Mouse (Mus musculus) embryonic facial prominence, embryonic 10.5 days (tissue): Measurements from ENCODE around the gene Kcnh7. TPM values are rescaled to one million over a fixed set of nuclear protein-coding genes. Genes with fewer than 3 reads are reported as not detected.

ENCODE experiments used
- DNase-seq: peaks from one replicate; pipeline ENCODE4 v3.0.0-alpha.2; 2017; ENCODE audit warnings: low spot score
- H3K27ac ChIP-seq: fragments of 300-500 bp; sonication (generic); replicated peaks from 2 replicates; pipeline ENCODE4 v1.5.1; 2016; ENCODE audit warnings: mild to moderate bottlenecking
- H3K27me3 ChIP-seq: fragments of 300-500 bp; sonication (generic); replicated peaks from 2 replicates; pipeline ENCODE4 v1.6.1; 2016; ENCODE audit warnings: low read depth, mild to moderate bottlenecking; ENCODE audit not compliant: poor library complexity, severe bottlenecking
- H3K36me3 ChIP-seq: fragments of 300-500 bp; sonication (generic); replicated peaks from 2 replicates; pipeline ENCODE4 v1.6.1; 2016; ENCODE audit warnings: mild to moderate bottlenecking, moderate library complexity
- H3K4me1 ChIP-seq: fragments of 300-500 bp; sonication (generic); 2 replicates; pipeline ENCODE4 v1.6.1; 2016
- H3K4me3 ChIP-seq: fragments of 300-500 bp; sonication (generic); 2 replicates; pipeline ENCODE4 v1.5.1; 2016; ENCODE audit warnings: mild to moderate bottlenecking, moderate library complexity
- H3K9me3 ChIP-seq: fragments of 300-500 bp; sonication (generic); 2 replicates; pipeline ENCODE4 v1.6.1; 2016; ENCODE audit warnings: mild to moderate bottlenecking
- whole genome bisulfite sequencing: fragments of 180-500 bp; shearing (Covaris S2); methylation state at CpG from one replicate; pipeline ENCODE4 v1.1.7; 2016; 5-methylcytosine and 5-hydroxymethylcytosine counted together
- polyA plus RNA-seq: library from polyadenylated mRNA; unstranded; fragments of >200 nt; fragmentation: Nextera tagmentation; extraction: Ambion mirVana; gene quantifications from 2 replicates; pipeline ENCODE4 v1.2.1, GENCODE M21; 2016

Gene Kcnh7
- polyA plus RNA-seq: 0.31 and 0.76 TPM in 2 replicates

DNA sequence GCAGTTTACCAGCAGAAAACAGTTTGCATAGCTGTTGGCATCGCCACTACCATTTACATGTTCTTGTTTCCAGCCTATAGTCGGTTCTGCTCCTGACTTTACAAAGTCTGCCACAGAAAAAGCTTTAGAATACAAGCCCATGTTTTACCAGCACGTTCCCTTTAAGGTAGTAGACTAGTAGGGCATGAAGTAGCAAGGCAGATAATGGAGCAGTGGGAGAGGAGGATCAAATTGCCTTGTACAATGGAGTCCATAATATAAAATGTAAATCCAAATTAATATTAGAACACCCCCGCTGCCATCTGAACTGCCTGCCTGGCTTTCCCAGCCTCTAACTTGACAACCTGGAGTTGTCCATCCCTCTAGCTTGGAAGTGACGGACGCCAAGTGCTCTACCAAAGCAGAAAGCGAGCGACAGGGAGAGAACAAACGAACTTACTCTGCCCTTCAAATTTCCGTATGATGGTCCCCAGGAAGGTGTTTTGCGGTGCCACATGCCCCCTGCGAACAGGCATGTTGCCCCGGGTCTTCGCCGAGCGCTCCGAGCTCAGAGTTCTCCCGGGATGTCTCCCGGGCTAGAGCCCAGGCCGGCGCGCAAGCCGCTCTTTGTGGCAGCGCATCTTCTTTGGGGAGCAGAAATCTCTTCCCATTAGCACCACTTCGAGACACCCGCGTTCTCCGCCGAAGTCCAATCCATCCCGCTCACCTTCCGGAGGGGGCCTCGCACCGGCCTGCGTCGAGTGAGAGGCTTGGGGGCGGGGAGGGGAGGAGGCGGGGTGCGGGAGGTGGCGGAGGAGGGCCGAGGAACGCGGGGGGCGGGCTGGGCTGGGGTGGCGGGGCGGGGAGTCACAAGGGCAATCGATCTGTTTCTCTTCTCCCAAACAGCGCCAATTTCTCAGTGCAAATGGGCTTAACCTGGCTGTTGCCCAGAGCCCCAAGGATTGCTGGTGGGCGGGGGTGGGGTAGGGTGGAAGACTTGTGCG is at the start of gene Kcnh7:
Gene Kcnh7, minus strand, starts transcription at position 725 of the 983 bp plus-strand sequence.
- Histone ChIP-seq H3K4me3 (peak within 1 kb of the TSS; percentile 64), H3K36me3 (no peaks in the 10 kb centered on the region), H3K27ac (no peak within 1 kb of the TSS; the same call in 1 of the 2 replicates), H3K27me3 (peaks cover 31% of the 10 kb centered on the region), H3K9me3 (no peaks in the 10 kb centered on the region), H3K4me1 (peaks cover 14% of the 10 kb centered on the region)
- WGBS: 2% methylated on average over 49 of the region's 49 CpGs
- DNase-seq: peak; percentile 38

DNA sequence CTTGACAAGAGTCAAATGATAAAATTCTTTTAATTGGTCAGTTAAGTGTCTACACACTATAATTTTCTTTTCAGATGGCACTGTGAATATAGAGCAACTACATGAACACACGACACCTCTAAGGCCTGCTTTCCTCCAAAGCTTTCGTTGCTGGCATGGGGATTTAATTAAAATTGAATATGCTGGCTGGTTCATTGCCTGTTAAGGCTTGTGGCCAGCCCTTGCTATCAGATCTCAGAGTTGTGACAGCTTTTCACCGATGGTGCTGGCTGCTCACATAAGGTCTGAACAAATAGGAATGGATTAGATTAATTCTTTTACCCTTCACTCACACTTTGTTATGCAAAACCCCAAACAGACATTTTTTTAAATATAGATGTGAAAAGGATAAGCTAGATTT is 23.3 kb upstream of the Kcnh7 start:
- Histone ChIP-seq H3K4me1 (no peaks in the 10 kb centered on the region), H3K27me3 (no peaks in the 10 kb centered on the region), H3K4me3 (no peak overlapping the region), H3K9me3 (no peaks in the 10 kb centered on the region), H3K36me3 (no peaks in the 10 kb centered on the region), H3K27ac (no peak overlapping the region)
- no peak for DNase-seq
- WGBS: 73% methylated on average over 3 of the region's 3 CpGs

DNA sequence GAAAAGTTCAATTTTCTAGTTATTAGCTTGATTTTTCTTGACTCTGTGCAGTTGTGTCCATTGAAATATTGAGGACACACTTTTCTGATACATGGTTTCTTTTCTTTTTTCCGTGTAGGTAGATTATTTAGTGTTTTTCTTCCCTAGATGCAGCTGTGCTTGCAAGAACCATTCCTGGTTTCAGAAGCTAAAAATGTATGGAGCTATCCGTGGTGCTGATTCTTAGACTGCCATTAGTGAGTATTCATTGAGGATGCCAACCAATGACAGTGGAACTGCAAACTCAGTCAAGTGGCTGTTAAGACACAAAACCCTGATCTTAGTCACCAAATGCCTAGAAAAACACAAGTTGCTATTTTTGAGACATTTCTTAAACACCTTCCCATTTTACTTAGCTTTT is 1.9 kb upstream of the Kcnh7 start:
- Histone ChIP-seq H3K36me3 (no peaks in the 10 kb centered on the region), H3K27me3 (peaks cover 31% of the 10 kb centered on the region), H3K27ac (no peak overlapping the region), H3K4me1 (peaks cover 14% of the 10 kb centered on the region), H3K4me3 (no peak overlapping the region), H3K9me3 (no peaks in the 10 kb centered on the region)
- DNase-seq: no peak
- WGBS: 4% methylated on average over 2 of the region's 2 CpGs

DNA sequence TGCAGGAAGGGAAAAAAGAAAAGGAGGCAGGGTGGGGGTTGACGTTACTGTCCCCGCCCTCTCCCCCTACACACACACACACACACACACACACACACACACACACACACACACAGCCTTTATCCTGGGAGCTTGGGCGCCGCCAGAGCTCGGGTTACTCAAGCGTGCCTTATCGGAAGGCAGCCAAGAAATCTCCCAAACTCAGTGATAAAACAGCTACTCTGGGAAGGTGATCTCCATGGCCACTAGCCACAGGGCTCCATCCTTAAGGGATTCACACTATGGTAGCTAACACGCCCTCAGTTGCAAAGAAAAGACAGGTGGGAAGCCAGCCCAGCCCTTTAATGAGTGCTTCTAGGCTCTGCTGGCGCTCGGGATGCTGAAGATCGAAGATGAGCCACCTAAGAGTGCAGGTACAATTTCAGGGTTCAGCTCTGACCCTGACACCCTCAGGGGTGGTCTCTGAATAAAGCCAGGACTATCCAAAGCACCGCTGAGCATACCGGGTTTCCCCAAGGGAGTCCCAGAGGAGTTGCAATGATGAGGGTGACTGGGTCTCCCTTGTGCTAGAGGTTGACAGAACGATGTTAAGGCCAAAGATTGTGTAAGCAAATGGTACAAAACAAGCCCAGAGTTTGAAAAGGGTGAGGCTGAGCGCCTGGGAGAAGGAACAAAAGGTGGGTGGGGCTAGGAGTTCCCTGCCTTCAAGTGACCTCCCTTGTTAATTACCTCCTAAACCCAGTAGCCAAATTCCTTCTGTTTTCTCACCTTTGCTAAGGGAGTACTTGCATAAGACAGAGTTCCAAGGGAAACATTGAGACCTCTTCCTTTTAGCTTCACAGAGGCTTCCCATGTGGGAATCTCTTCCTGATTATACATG is 704 bp upstream of the Kcnh7 start:
- peaks cover 14% of the 10 kb centered on the region for H3K4me1 ChIP-seq
- H3K27ac ChIP-seq: no peak overlapping the region; the same call in 1 of the 2 replicates
- WGBS: 4% methylated on average over 13 of the region's 15 CpGs
- peak; percentile 19 for DNase-seq
- H3K4me3 ChIP-seq: peak overlapping the region; percentile 64
- no peaks in the 10 kb centered on the region for H3K9me3 ChIP-seq
- H3K27me3 ChIP-seq: peaks cover 31% of the 10 kb centered on the region
- H3K36me3 ChIP-seq: no peaks in the 10 kb centered on the region

DNA sequence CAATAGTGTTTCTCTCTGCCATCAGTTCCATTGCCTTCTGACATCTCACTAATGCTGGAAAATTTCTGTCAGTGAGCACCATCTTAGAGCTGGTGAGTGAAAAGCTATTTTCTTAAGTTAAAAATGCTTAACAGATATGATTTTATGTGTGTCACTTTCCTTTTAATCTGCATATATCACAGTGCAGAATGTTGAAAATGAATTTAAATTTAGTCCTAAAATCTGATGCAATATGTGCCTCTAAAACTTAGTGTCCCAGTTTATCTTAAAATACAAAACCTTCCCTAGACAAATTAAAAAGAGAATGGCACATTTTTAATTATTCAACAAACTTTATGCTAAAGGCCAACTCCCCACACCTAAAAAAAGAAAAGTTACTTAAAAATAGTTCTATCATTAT is 30.4 kb downstream of the Kcnh7 start:
- no peaks in the 10 kb centered on the region for H3K36me3 ChIP-seq
- H3K9me3 ChIP-seq: no peaks in the 10 kb centered on the region
- 0 out of 2 replicates have a peak, but pooled peaks cover 3% of the 10 kb centered on the region for H3K4me1 ChIP-seq
- no peaks in the 10 kb centered on the region for H3K27me3 ChIP-seq
- no peak overlapping the region for H3K4me3 ChIP-seq
- H3K27ac ChIP-seq: no peak overlapping the region
- DNase-seq: no peak

DNA sequence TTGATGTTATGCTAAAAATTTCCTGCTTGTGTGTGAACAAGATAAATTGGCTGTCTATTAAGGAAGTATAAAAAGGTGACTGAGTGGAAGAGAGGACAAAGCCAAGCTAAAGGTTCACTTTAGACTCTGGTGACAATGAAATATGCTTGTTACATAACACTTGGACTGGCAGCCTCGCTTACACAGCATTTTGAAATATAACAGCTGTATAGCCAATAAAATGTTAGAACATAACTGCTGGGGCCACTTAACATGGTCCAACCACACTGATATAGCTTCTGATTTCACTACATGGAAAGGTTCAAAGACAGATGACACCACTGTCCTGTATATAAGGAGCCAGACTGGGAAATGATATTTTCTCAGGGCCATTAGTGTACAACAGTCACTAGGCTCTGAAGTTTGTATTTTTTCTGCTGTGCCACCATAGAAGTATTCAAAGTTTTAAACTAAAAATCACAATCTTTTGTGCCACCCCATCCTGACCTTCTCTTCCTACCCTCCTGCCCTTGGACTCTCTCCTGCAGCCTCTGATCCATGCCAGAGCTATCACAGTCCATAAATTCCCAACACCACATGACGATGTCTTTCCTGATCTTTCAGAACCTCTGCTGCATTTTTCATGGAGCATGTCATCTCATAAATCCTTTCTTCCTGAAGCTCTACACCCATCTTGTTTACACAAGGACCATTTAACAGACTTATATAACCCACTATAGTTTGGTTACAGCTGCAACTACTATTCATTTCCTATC is 56.1 kb downstream of the Kcnh7 start:
- no peaks in the 10 kb centered on the region for H3K36me3 ChIP-seq
- no peaks in the 10 kb centered on the region for H3K4me1 ChIP-seq
- DNase-seq: no peak
- H3K9me3 ChIP-seq: no peaks in the 10 kb centered on the region
- H3K27me3 ChIP-seq: no peaks in the 10 kb centered on the region
- no peak overlapping the region for H3K4me3 ChIP-seq
- H3K27ac ChIP-seq: no peak overlapping the region
- 79% methylated on average over 2 of the region's 2 CpGs for WGBS

DNA sequence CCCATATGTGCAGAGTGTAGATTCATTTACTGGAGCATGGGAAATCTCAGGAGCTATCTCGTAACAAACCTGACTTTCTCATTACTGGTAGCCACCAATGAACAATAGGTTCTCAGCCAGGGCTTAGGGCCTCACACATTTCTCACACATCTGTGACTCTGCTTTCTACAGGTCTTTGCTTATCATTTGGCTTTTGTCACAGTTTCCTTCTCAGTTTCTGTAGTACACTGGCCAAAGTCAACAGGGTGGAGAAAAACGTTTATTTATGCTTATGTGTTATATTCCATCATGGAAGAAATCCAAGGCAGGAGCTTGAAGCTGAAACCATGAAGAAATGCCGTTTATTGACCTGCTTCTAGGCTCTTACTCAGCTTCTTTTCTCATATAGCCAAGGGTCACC is 63.8 kb downstream of the Kcnh7 start:
- Histone ChIP-seq H3K36me3 (no peaks in the 10 kb centered on the region), H3K27ac (no peak overlapping the region), H3K27me3 (no peaks in the 10 kb centered on the region), H3K4me1 (no peaks in the 10 kb centered on the region), H3K4me3 (no peak overlapping the region), H3K9me3 (no peaks in the 10 kb centered on the region)
- WGBS: 71% methylated on average over 3 of the region's 3 CpGs
- DNase-seq: no peak

DNA sequence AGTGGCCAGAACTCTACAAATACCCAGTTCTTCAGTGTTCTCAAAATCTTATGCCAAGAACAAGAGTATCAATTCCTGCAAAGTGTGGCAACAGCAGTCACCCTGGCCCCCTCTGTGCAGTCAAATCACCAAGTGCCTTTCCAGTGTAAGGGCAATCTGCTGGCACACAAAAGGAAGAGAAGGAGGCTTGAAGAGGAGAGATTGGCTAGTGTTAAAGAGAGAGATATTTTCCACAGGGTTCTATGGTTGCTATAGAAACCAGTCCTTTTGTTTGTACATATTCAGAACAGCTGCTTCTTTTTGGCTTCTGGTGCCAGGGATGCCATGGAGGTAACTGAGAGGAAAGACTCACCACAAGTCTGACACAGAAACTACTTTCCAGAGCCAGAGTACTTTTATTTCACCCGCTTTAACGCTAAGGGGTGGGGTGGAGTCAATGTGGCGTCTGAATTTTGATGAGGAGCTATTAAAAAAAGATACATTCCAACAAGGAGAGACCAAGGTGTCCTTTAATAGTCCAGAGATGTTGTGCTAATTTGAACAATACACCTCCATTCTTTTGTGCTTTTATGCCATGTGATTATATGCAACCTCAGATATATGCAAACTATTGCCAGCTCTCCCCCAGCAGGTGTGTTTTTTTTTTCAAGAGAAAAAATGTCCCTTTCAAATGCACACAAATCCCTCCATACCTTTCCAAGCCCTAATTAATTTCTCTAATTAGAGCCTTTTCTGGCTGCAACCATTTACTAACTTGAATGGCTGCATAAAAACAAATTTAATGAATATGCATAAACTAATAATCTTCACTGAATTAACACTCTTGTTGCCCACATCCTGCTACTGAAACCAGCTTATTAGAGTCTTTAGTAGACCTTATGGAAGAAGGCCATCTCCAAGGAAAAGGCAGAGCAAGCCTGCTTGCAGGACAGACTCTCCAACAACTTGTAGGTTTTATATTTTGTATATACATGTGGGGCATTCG is 66.6 kb downstream of the Kcnh7 start:
- no peak for DNase-seq
- Histone ChIP-seq H3K4me3 (no peak overlapping the region), H3K36me3 (no peaks in the 10 kb centered on the region), H3K27me3 (no peaks in the 10 kb centered on the region), H3K4me1 (no peaks in the 10 kb centered on the region), H3K27ac (no peak overlapping the region), H3K9me3 (no peaks in the 10 kb centered on the region)
- 79% methylated on average over 4 of the region's 4 CpGs for WGBS

DNA sequence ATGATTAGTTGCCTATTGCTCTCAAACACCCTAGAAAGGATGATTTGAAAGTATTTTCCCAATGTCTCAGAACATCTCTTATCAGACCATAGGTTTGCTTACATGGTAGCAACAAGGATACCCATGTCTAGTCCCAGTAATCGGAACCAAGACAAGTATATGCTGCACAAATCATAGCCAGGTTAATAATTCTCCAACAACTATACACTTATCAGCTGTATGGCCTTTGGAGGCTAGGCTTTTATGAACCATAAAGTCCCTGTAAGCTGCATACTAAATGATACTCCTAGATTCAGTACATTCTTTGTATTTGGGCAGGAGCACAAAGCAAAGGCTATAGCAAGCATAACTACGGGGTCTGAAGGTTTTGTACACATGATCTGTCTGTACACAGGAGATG is 78.1 kb downstream of the Kcnh7 start:
- H3K4me1 ChIP-seq: no peaks in the 10 kb centered on the region
- no peaks in the 10 kb centered on the region for H3K36me3 ChIP-seq
- no peaks in the 10 kb centered on the region for H3K9me3 ChIP-seq
- WGBS: 85% methylated on average over 2 of the region's 2 CpGs
- no peaks in the 10 kb centered on the region for H3K27me3 ChIP-seq
- no peak for DNase-seq
- H3K27ac ChIP-seq: no peak overlapping the region
- no peak overlapping the region for H3K4me3 ChIP-seq

DNA sequence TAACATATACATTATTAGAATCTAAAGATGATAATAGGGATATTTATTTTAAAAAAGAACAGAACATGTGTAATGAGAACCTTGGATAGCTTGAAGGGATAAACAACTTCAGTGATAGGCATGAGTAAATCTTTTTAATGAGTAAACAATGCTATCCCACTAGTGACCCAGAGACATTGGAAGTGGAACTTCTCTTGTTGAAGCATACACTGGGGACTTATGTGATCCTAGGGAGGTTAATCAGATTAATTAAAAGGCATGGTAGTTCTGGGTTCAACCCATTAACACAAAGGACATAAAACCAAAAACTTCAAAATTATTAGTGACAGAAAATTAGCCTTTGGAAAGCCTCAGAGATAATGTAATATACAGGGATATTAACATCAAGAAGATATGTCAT is 84.4 kb downstream of the Kcnh7 start:
- Histone ChIP-seq H3K36me3 (no peaks in the 10 kb centered on the region), H3K4me1 (no peaks in the 10 kb centered on the region), H3K4me3 (no peak overlapping the region), H3K27ac (no peak overlapping the region), H3K27me3 (no peaks in the 10 kb centered on the region), H3K9me3 (no peaks in the 10 kb centered on the region)
- no peak for DNase-seq

DNA sequence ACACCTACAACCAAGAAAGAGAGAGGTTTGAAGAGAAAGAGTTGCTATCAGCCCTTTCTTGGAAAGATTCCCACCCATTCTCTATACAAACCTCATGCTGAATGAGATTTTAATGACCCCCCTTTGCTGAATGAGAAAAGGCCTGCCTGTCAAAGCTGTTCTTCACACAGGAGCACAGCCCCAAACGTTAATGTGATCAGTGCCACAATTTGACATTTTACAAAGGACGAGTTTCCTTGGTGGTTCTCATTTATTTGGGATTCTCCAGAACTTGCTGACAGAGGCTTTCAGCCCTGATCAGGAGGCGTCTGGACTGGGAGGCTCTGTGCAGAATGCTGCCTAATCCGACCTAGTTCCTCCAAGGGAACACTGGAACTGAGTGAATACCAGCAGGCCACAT is 92.3 kb downstream of the Kcnh7 start:
- WGBS: 48% methylated on average over 4 of the region's 4 CpGs
- no peak overlapping the region for H3K4me3 ChIP-seq
- no peak for DNase-seq
- H3K9me3 ChIP-seq: no peaks in the 10 kb centered on the region
- H3K27me3 ChIP-seq: no peaks in the 10 kb centered on the region
- H3K4me1 ChIP-seq: no peaks in the 10 kb centered on the region
- H3K36me3 ChIP-seq: no peaks in the 10 kb centered on the region
- H3K27ac ChIP-seq: no peak overlapping the region
